In genomic region chr19:10203848-10204615, GRCm38 (mm10) we compare ENCODE assay signal across 8 mouse cellular contexts. TPM values are rescaled to one million over a fixed set of nuclear protein-coding genes. Genes with fewer than 3 reads are reported as not detected.
A peak's percentile ranks its signal among the peaks of the same experiment; 100 is the strongest.
DNase-seq lines count a peak whose midpoint lies in the region; ATAC-seq and TF ChIP-seq lines count a peak whose summit lies in the region.

TSS of gene Tmem258 (plus strand) at chr19:10204014.
TSS of gene Fen1 (minus strand) at chr19:10204169.

- peak within 1 kb of the TSS; percentile 81 for H3K4me2 ChIP-seq in heart, embryonic 12.5 days
- peak within 1 kb of the TSS; percentile 66 for H3K4me2 ChIP-seq in kidney, postnatal 0 days (ENCODE audit: low read length)
- H3K4me2 ChIP-seq in liver, embryonic 11.5 days: peak within 1 kb of the TSS; percentile 88
- H3K4me2 ChIP-seq in stomach, embryonic 14.5 days (replicated peaks; ENCODE audit: low read depth, low read length): peak within 1 kb of the TSS; percentile 59

- no peaks in the 10 kb centered on the region for H3K9me3 ChIP-seq in erythroblast, embryonic 14.5 days (ENCODE audit: control insufficient read depth, low read length)
- H3K9me3 ChIP-seq in heart, embryonic 12.5 days (replicated peaks): no peaks in the 10 kb centered on the region
- H3K9me3 ChIP-seq in kidney, postnatal 0 days (replicated peaks; ENCODE audit: low read length): no peaks in the 10 kb centered on the region
- H3K9me3 ChIP-seq in liver, embryonic 11.5 days (ENCODE audit: control insufficient read depth, low read length): no peaks in the 10 kb centered on the region
- H3K9me3 ChIP-seq in stomach, embryonic 14.5 days (ENCODE audit: control insufficient read depth, low read depth, low read length): no peaks in the 10 kb centered on the region

- H3K36me3 ChIP-seq in erythroblast, embryonic 14.5 days (ENCODE audit: control insufficient read depth): peaks cover 80% of the 10 kb centered on the region
- H3K36me3 ChIP-seq in heart, embryonic 12.5 days: peaks cover 58% of the 10 kb centered on the region
- H3K36me3 ChIP-seq in kidney, postnatal 0 days (ENCODE audit: insufficient read depth, low read length): peaks cover 32% of the 10 kb centered on the region
- H3K36me3 ChIP-seq in liver, embryonic 11.5 days (ENCODE audit: control insufficient read depth, insufficient read depth, low read length): peaks cover 40% of the 10 kb centered on the region
- H3K36me3 ChIP-seq in stomach, embryonic 14.5 days (ENCODE audit: control insufficient read depth, insufficient read depth, low read length): peaks cover 38% of the 10 kb centered on the region

- DNase-seq in B cell, adult 2 months: peak; percentile 96 to 97
- peak; percentile 96 for DNase-seq in brain, embryonic 14.5 days (ENCODE audit: low read depth)
- peak; percentile 94 for DNase-seq in kidney, postnatal 0 days (ENCODE audit: low spot score)
- DNase-seq in liver, embryonic 11.5 days (ENCODE audit: low spot score): peak; percentile 93
- DNase-seq in naive thymus-derived CD4-positive, alpha-beta T cell, adult 2 months (ENCODE audit: low read depth): peak; percentile 96

- TF ChIP-seq POLR2A in brain, embryonic 14.5 days (IDR thresholded peaks at IDR 0.05; ENCODE audit: borderline replicate concordance, extremely low read depth, insufficient read depth, insufficient read length, poor library complexity, severe bottlenecking): no peak; the same call in 1 of the 2 replicates

- peak; percentile 91 for ATAC-seq in heart, embryonic 12.5 days (ENCODE audit: insufficient number of reproducible peaks, low FRiP score)
- peak; percentile 91 for ATAC-seq in kidney, postnatal 0 days (replicated peaks; ENCODE audit: low FRiP score, low read depth)
- peak; percentile 82 for ATAC-seq in liver, embryonic 11.5 days (replicated peaks; ENCODE audit: low FRiP score)
- ATAC-seq in stomach, embryonic 14.5 days (ENCODE audit: insufficient number of reproducible peaks, insufficient read depth, low FRiP score, low read depth): peak; percentile 89

- H3K27me3 ChIP-seq in erythroblast, embryonic 14.5 days (ENCODE audit: control insufficient read depth): peaks cover 2% of the 10 kb centered on the region; the same call in 1 of the 2 replicates
- H3K27me3 ChIP-seq in heart, embryonic 12.5 days (replicated peaks): no peaks in the 10 kb centered on the region
- no peaks in the 10 kb centered on the region for H3K27me3 ChIP-seq in kidney, postnatal 0 days (ENCODE audit: insufficient read depth, low read length)
- H3K27me3 ChIP-seq in liver, embryonic 11.5 days (replicated peaks; ENCODE audit: control insufficient read depth, insufficient read depth, low read length): no peaks in the 10 kb centered on the region
- no peaks in the 10 kb centered on the region for H3K27me3 ChIP-seq in stomach, embryonic 14.5 days (ENCODE audit: control insufficient read depth, insufficient read depth, low read length)

- H3K27ac ChIP-seq in heart, embryonic 12.5 days (ENCODE audit: poor library complexity, severe bottlenecking): peak within 1 kb of the TSS; percentile 86
- peak within 1 kb of the TSS; percentile 76 for H3K27ac ChIP-seq in kidney, postnatal 0 days
- peak within 1 kb of the TSS; percentile 94 for H3K27ac ChIP-seq in liver, embryonic 11.5 days (ENCODE audit: low read depth, low read length)
- H3K27ac ChIP-seq in stomach, embryonic 14.5 days (ENCODE audit: low read length): peak within 1 kb of the TSS; percentile 85; the same call in 1 of the 2 replicates

- peak within 1 kb of the TSS; percentile 74 for H3K4me3 ChIP-seq in erythroblast, embryonic 14.5 days (replicated peaks)
- H3K4me3 ChIP-seq in heart, embryonic 12.5 days: peak within 1 kb of the TSS; percentile 88
- peak within 1 kb of the TSS; percentile 74 for H3K4me3 ChIP-seq in kidney, postnatal 0 days (replicated peaks; ENCODE audit: low read depth, low read length)
- peak within 1 kb of the TSS; percentile 95 for H3K4me3 ChIP-seq in liver, embryonic 11.5 days (ENCODE audit: low read depth, low read length)
- H3K4me3 ChIP-seq in stomach, embryonic 14.5 days (ENCODE audit: low read depth, low read length): peak within 1 kb of the TSS; percentile 97

- no peak for TF ChIP-seq CTCF in brain, embryonic 14.5 days (IDR thresholded peaks at IDR 0.05; ENCODE audit: borderline replicate concordance, extremely low read depth, insufficient read depth, insufficient read length)
- TF ChIP-seq CTCF in kidney, postnatal 0 days (IDR thresholded peaks at IDR 0.05; ENCODE audit: low read depth): no peak

- WGBS in heart, embryonic 12.5 days: under 1% methylated on average over 40 of the region's 40 CpGs
- WGBS in kidney, postnatal 0 days: under 1% methylated on average over 40 of the region's 40 CpGs
- under 1% methylated on average over 40 of the region's 40 CpGs for WGBS in liver, embryonic 11.5 days
- WGBS in stomach, embryonic 14.5 days: under 1% methylated on average over 40 of the region's 40 CpGs

- peaks cover 55% of the 10 kb centered on the region for H3K4me1 ChIP-seq in erythroblast, embryonic 14.5 days (ENCODE audit: control insufficient read depth)
- peaks cover 16% of the 10 kb centered on the region for H3K4me1 ChIP-seq in heart, embryonic 12.5 days (replicated peaks)
- peaks cover 12% of the 10 kb centered on the region; the same call in 1 of the 2 replicates for H3K4me1 ChIP-seq in kidney, postnatal 0 days (replicated peaks; ENCODE audit: insufficient read depth, low read length)
- peaks cover 10% of the 10 kb centered on the region for H3K4me1 ChIP-seq in liver, embryonic 11.5 days (replicated peaks; ENCODE audit: control insufficient read depth, insufficient read depth, low read length)
- H3K4me1 ChIP-seq in stomach, embryonic 14.5 days (ENCODE audit: control insufficient read depth, insufficient read depth, low read length): peaks cover 10% of the 10 kb centered on the region; the same call in 1 of the 2 replicates

- peak within 1 kb of the TSS; percentile 95 for H3K9ac ChIP-seq in heart, embryonic 12.5 days
- peak within 1 kb of the TSS; percentile 74 for H3K9ac ChIP-seq in kidney, postnatal 0 days (ENCODE audit: low read depth, low read length)
- H3K9ac ChIP-seq in liver, embryonic 11.5 days (ENCODE audit: low read depth, low read length): peak within 1 kb of the TSS; percentile 95
- H3K9ac ChIP-seq in stomach, embryonic 14.5 days (replicated peaks; ENCODE audit: low read depth, low read length): peak within 1 kb of the TSS; percentile 88

RNA-seq across cellular contexts. Expression of gene Tmem258, which starts in this region (rescaled TPM):
- polyA plus RNA-seq in brain, embryonic 14.5 days (2012; rRNA removed): 108 and 164 TPM in 2 replicates
- 1.6 and 2.2 TPM in 2 replicates for polyA plus RNA-seq in erythroblast, embryonic 14.5 days (2012)
- 389 TPM in 2 replicates for polyA plus RNA-seq in heart, embryonic 12.5 days (2016; fragmentation: Nextera tagmentation; extraction: Ambion mirVana)
- 427 and 460 TPM in 2 replicates for polyA plus RNA-seq in kidney, postnatal 0 days (2015; fragmentation: Nextera tagmentation; extraction: Ambion mirVana)
- 472 and 478 TPM in 2 replicates for polyA plus RNA-seq in liver, embryonic 11.5 days (2014; fragmentation: Nextera tagmentation; extraction: Ambion mirVana)
- polyA plus RNA-seq in stomach, embryonic 14.5 days (2014; fragmentation: Nextera tagmentation; extraction: Ambion mirVana): 453 and 489 TPM in 2 replicates

RNA-seq across cellular contexts. Expression of gene Fen1, which starts in this region (rescaled TPM):
- 26.6 and 34.3 TPM in 2 replicates for polyA plus RNA-seq in brain, embryonic 14.5 days (2012; rRNA removed)
- polyA plus RNA-seq in erythroblast, embryonic 14.5 days (2012): 9.7 and 14.5 TPM in 2 replicates
- polyA plus RNA-seq in heart, embryonic 12.5 days (2016; fragmentation: Nextera tagmentation; extraction: Ambion mirVana): 59.2 and 59.3 TPM in 2 replicates
- polyA plus RNA-seq in kidney, postnatal 0 days (2015; fragmentation: Nextera tagmentation; extraction: Ambion mirVana): 46.6 and 56.1 TPM in 2 replicates
- polyA plus RNA-seq in liver, embryonic 11.5 days (2014; fragmentation: Nextera tagmentation; extraction: Ambion mirVana): 215 and 236 TPM in 2 replicates
- 65.1 and 70.4 TPM in 2 replicates for polyA plus RNA-seq in stomach, embryonic 14.5 days (2014; fragmentation: Nextera tagmentation; extraction: Ambion mirVana)

Comparison
In these comparisons a context has a peak if more than half of its experiments do, and no peak if none do; other contexts are left out.
1. Peak in every context shown above with its lines: DNase-seq, ATAC-seq, H3K4me3 ChIP-seq and H3K27ac ChIP-seq.
2. RNA of gene Tmem258 (polyA plus RNA-seq): 453 to 489 TPM in stomach, embryonic 14.5 days, 472 to 478 TPM in liver, embryonic 11.5 days, 427 to 460 TPM in kidney, postnatal 0 days, 389 TPM in heart, embryonic 12.5 days and 108 to 164 TPM in brain, embryonic 14.5 days; 1.6 to 2.2 TPM in erythroblast, embryonic 14.5 days; every median in the first group is over 10 times any median in the second.